Mouse (Mus musculus) fat pad, adult 2 months (tissue): Measurements from ENCODE around the gene Spry2.

Experiments used
- DNase-seq: peaks from one replicate; pipeline ENCODE4 v3.0.0-alpha.2; 2011; ENCODE audit warnings: low read depth, low spot score; ENCODE audit errors: extremely low read depth

Spry2 gene

GRCm38 (mm10) chr14:105896791-105897568 lies at the start of gene Spry2:
Gene Spry2 (minus strand): TSS chr14:105896819.
- no peak for DNase-seq

- no peak for DNase-seq
Measured at GRCm38 (mm10) chr14:105941353-105941752, 44.7 kb upstream of the Spry2 start.

- no peak for DNase-seq
Measured at GRCm38 (mm10) chr14:105926726-105927125, 30.1 kb upstream of the Spry2 start.

GRCm38 (mm10) chr14:105925305-105925704 lies 28.7 kb upstream of the Spry2 start:
- DNase-seq, result no peak

- DNase-seq, result no peak
Measured at GRCm38 (mm10) chr14:105924712-105925111, 28.1 kb upstream of the Spry2 start.

- no peak for DNase-seq
Measured at GRCm38 (mm10) chr14:105922874-105923273, 26.3 kb upstream of the Spry2 start.

GRCm38 (mm10) chr14:105922427-105922826 lies 25.8 kb upstream of the Spry2 start:
- DNase-seq, result no peak

- DNase-seq, result no peak
Measured at GRCm38 (mm10) chr14:105921217-105921695, 24.6 kb upstream of the Spry2 start.

- no peak for DNase-seq
Measured at GRCm38 (mm10) chr14:105920395-105921216, 24.0 kb upstream of the Spry2 start.

- no peak for DNase-seq
Measured at GRCm38 (mm10) chr14:105907216-105907615, 10.6 kb upstream of the Spry2 start.

- DNase-seq, result no peak
Measured at GRCm38 (mm10) chr14:105905935-105906334, 9.3 kb upstream of the Spry2 start.

- DNase-seq, result no peak
Measured at GRCm38 (mm10) chr14:105905509-105905908, 8.9 kb upstream of the Spry2 start.

GRCm38 (mm10) chr14:105902807-105903206 lies 6.2 kb upstream of the Spry2 start:
- no peak for DNase-seq

GRCm38 (mm10) chr14:105900841-105901240 lies 4.2 kb upstream of the Spry2 start:
- no peak for DNase-seq

GRCm38 (mm10) chr14:105899116-105899515 lies 2.5 kb upstream of the Spry2 start:
- DNase-seq, result no peak

GRCm38 (mm10) chr14:105898266-105899111 lies 1.9 kb upstream of the Spry2 start:
- no peak for DNase-seq

GRCm38 (mm10) chr14:105897569-105898101 lies 1.0 kb upstream of the Spry2 start:
- DNase-seq, result no peak

GRCm38 (mm10) chr14:105895961-105896651 lies 513 bp downstream of the Spry2 start:
- no peak for DNase-seq

- DNase-seq, result no peak
Measured at GRCm38 (mm10) chr14:105894971-105895873, 1.4 kb downstream of the Spry2 start.
